8 mouse cellular contexts compared by ENCODE assay signal in genomic region chr13:74061613-74062377, GRCm38 (mm10). TPM values are rescaled to one million over a fixed set of nuclear protein-coding genes. Genes with fewer than 3 reads are reported as not detected.
DNase-seq lines count a peak whose midpoint lies in the region; ATAC-seq and TF ChIP-seq lines count a peak whose summit lies in the region.

TSS of gene Cep72 (minus strand) at chr13:74062299.

- ATAC-seq in megakaryocyte, adult 5-6 weeks (ENCODE audit: poor library complexity, severe bottlenecking): peak; percentile 91

- H3K4me3 ChIP-seq in left cerebral cortex, adult 2 months: peak within 1 kb of the TSS; percentile 65

- H3K27ac ChIP-seq in left cerebral cortex, adult 2 months: peak within 1 kb of the TSS; percentile 71

- DNase-seq in adrenal gland, adult (ENCODE audit: inconsistent age in 2 of 2, low spot score in 1 of 2): peak; percentile 92 to 99
- DNase-seq in embryo, embryonic 10 days (ENCODE audit: low spot score): peak; percentile 94
- peak; percentile 98 for DNase-seq in gastrocnemius, postnatal 10 days
- peak; percentile 71 for DNase-seq in hindlimb bud, embryonic 11.5 days (ENCODE audit: extremely low spot score, low read depth, low spot score)
- peak; percentile 81 to 87 for DNase-seq in left cerebral cortex, adult 2 months (ENCODE audit: extremely low spot score in 1 of 2, low spot score in 2 of 2)
- DNase-seq in right cerebral cortex, adult 18-20 months: peak; percentile 83
- peak; percentile 95 for DNase-seq in urinary bladder, adult 2 months (ENCODE audit: low spot score)

- TF ChIP-seq CTCF in left cerebral cortex, adult 2 months (IDR thresholded peaks at IDR 0.05): no peak

- intact Hi-C loops in left cerebral cortex, adult 2 months (cut with DNase I): no loop called here

RNA-seq across cellular contexts. Expression of gene Cep72, which starts in this region (rescaled TPM):
- 1 to 10 TPM; 1.6 to 2.7 TPM for total RNA-seq in gastrocnemius, postnatal 10 days (2021)
- 1 to 10 TPM in 1 of 2 experiments, under 1 TPM in 1; 0.63 to 1.2 TPM for total RNA-seq in left cerebral cortex, adult 2 months (2021)
- 7.6 and 8.2 TPM in 2 replicates for total RNA-seq in megakaryocyte, adult 5-6 weeks (2015)
- 8.9 and 15.7 TPM in 2 replicates for total RNA-seq in megakaryocyte, adult 5-6 weeks (2017)
- polyA plus RNA-seq in urinary bladder, adult 2 months (2012; rRNA removed): 4.2 and 5.2 TPM in 2 replicates

Comparison
In these comparisons a context has a peak if more than half of its experiments do, and no peak if none do; other contexts are left out.
1. Peak in every context shown above with its lines: DNase-seq, ATAC-seq, H3K4me3 ChIP-seq and H3K27ac ChIP-seq.